ENCODE assay signal across 20 mouse cellular contexts in genomic region chr7:66962736-66963135, GRCm38 (mm10).
DNase-seq lines count a peak whose midpoint lies in the region; ATAC-seq and TF ChIP-seq lines count a peak whose summit lies in the region.
"Had no signal": no experiment of that assay in that cellular context is flagged by ENCODE, and none has a peak within 500 bp of the region (broad histone marks: within the 10 kb centered on the region; RNA-seq: fewer than 3 reads in every experiment).

No protein-coding gene starts in this region.

- H3K9me3 ChIP-seq in embryonic facial prominence, embryonic 14.5 days (ENCODE audit: control insufficient read depth, low read length): no peaks in the 10 kb centered on the region
- H3K9me3 ChIP-seq in embryonic facial prominence, embryonic 10.5 days: no peaks in the 10 kb centered on the region
- H3K9me3 ChIP-seq in kidney, embryonic 16.5 days (ENCODE audit: low read length): no peaks in the 10 kb centered on the region
- no peaks in the 10 kb centered on the region for H3K9me3 ChIP-seq in stomach, postnatal 0 days (ENCODE audit: control insufficient read depth, low read length)
- H3K9me3 ChIP-seq: midbrain, embryonic 15.5 days; neural tube, embryonic 12.5 days had no signal

- H3K4me3 ChIP-seq in embryonic facial prominence, embryonic 14.5 days (ENCODE audit: low read depth, low read length): no peak overlapping the region
- no peak overlapping the region for H3K4me3 ChIP-seq in embryonic facial prominence, embryonic 10.5 days
- H3K4me3 ChIP-seq in kidney, embryonic 16.5 days (ENCODE audit: low read length): no peak overlapping the region
- no peak overlapping the region for H3K4me3 ChIP-seq in stomach, postnatal 0 days (ENCODE audit: low read depth, low read length)
- H3K4me3 ChIP-seq: midbrain, embryonic 15.5 days; neural tube, embryonic 12.5 days had no signal

- H3K4me2 ChIP-seq in embryonic facial prominence, embryonic 14.5 days (ENCODE audit: low read depth, low read length): no peak overlapping the region
- H3K4me2 ChIP-seq in kidney, embryonic 16.5 days (replicated peaks; ENCODE audit: low read depth, low read length): no peak overlapping the region
- no peak overlapping the region for H3K4me2 ChIP-seq in stomach, postnatal 0 days (replicated peaks; ENCODE audit: low read depth)
- H3K4me2 ChIP-seq: liver, embryonic 11.5 days; midbrain, embryonic 15.5 days; neural tube, embryonic 12.5 days had no signal

- DNase-seq in embryonic facial prominence, embryonic 14.5 days (ENCODE audit: low spot score): peak; percentile 44
- no peak for DNase-seq in embryonic facial prominence, embryonic 10.5 days (ENCODE audit: low spot score)
- DNase-seq in kidney, postnatal 10 days: peak; percentile 13
- DNase-seq in adrenal gland, adult 8-10 months: peak; percentile 82
- DNase-seq in lung, postnatal 10 days: peak; percentile 60
- DNase-seq in stomach, postnatal 0 days (ENCODE audit: low spot score): no peak
- DNase-seq: cerebellum, adult 8-10 months; kidney, adult 2 months; kidney, postnatal 4 days; left cerebral cortex, postnatal 4 days; right cerebral cortex, postnatal 25 days had no signal

- no peak for TF ChIP-seq CTCF in stomach, postnatal 0 days (IDR thresholded peaks at IDR 0.05; ENCODE audit: low read depth)

- H3K27me3 ChIP-seq in embryonic facial prominence, embryonic 14.5 days (replicated peaks; ENCODE audit: control insufficient read depth, insufficient read depth, low read length): no peaks in the 10 kb centered on the region
- H3K27me3 ChIP-seq in embryonic facial prominence, embryonic 10.5 days (replicated peaks; ENCODE audit: low read depth, poor library complexity, severe bottlenecking): no peaks in the 10 kb centered on the region
- no peaks in the 10 kb centered on the region for H3K27me3 ChIP-seq in kidney, embryonic 16.5 days (ENCODE audit: insufficient read depth, low read length)
- no peaks in the 10 kb centered on the region for H3K27me3 ChIP-seq in stomach, postnatal 0 days (ENCODE audit: control insufficient read depth, insufficient read depth, low read length)
- H3K27me3 ChIP-seq: midbrain, embryonic 15.5 days; neural tube, embryonic 12.5 days had no signal

- no peak for ATAC-seq in embryonic facial prominence, embryonic 14.5 days (ENCODE audit: low read depth)
- ATAC-seq in kidney, embryonic 16.5 days (ENCODE audit: low FRiP score, low TSS enrichment): no peak
- ATAC-seq in megakaryocyte, adult 5-6 weeks (ENCODE audit: poor library complexity, severe bottlenecking): no peak
- ATAC-seq in stomach, postnatal 0 days (ENCODE audit: low FRiP score, low TSS enrichment): no peak
- ATAC-seq: activated CD4-positive, CD25-positive, alpha-beta regulatory T cell, adult 4 months; forebrain, embryonic 16.5 days; hindbrain, embryonic 16.5 days; midbrain, embryonic 15.5 days had no signal

- H3K9ac ChIP-seq in embryonic facial prominence, embryonic 14.5 days (ENCODE audit: low read depth, low read length): no peak overlapping the region
- no peak overlapping the region for H3K9ac ChIP-seq in kidney, embryonic 16.5 days (replicated peaks; ENCODE audit: low read length)
- H3K9ac ChIP-seq in stomach, postnatal 0 days (ENCODE audit: low read length): no peak overlapping the region
- H3K9ac ChIP-seq: midbrain, embryonic 15.5 days; neural tube, embryonic 12.5 days had no signal

- H3K36me3 ChIP-seq in embryonic facial prominence, embryonic 14.5 days (ENCODE audit: control insufficient read depth, insufficient read depth, low read length): no peaks in the 10 kb centered on the region
- no peaks in the 10 kb centered on the region for H3K36me3 ChIP-seq in embryonic facial prominence, embryonic 10.5 days (replicated peaks)
- H3K36me3 ChIP-seq in kidney, embryonic 16.5 days (ENCODE audit: insufficient read depth, low read length): no peaks in the 10 kb centered on the region
- no peaks in the 10 kb centered on the region for H3K36me3 ChIP-seq in stomach, postnatal 0 days (ENCODE audit: control insufficient read depth, insufficient read depth, low read length)
- H3K36me3 ChIP-seq: midbrain, embryonic 15.5 days; neural tube, embryonic 12.5 days had no signal

- no peak for TF ChIP-seq EP300 in stomach, postnatal 0 days (optimal IDR thresholded peaks at IDR 0.05)

- WGBS in embryonic facial prominence, embryonic 14.5 days: 60% methylated on average over 10 of the region's 10 CpGs
- 72% methylated on average over 10 of the region's 10 CpGs for WGBS in embryonic facial prominence, embryonic 10.5 days
- 77% methylated on average over 10 of the region's 10 CpGs for WGBS in kidney, embryonic 16.5 days
- WGBS in stomach, postnatal 0 days: 73% methylated on average over 10 of the region's 10 CpGs

- H3K27ac ChIP-seq in embryonic facial prominence, embryonic 14.5 days (replicated peaks; ENCODE audit: low read depth, low read length): no peak overlapping the region
- no peak overlapping the region for H3K27ac ChIP-seq in embryonic facial prominence, embryonic 10.5 days (replicated peaks)
- H3K27ac ChIP-seq in kidney, embryonic 16.5 days (ENCODE audit: low read length): no peak overlapping the region
- H3K27ac ChIP-seq in stomach, postnatal 0 days (replicated peaks): no peak overlapping the region
- H3K27ac ChIP-seq: macrophage; midbrain, embryonic 15.5 days; neural tube, embryonic 12.5 days had no signal

- H3K4me1 ChIP-seq in embryonic facial prominence, embryonic 14.5 days (ENCODE audit: control insufficient read depth, insufficient read depth, low read length): peaks cover 8% of the 10 kb centered on the region
- H3K4me1 ChIP-seq in embryonic facial prominence, embryonic 10.5 days: peaks cover 30% of the 10 kb centered on the region
- peaks cover 43% of the 10 kb centered on the region for H3K4me1 ChIP-seq in kidney, embryonic 16.5 days (ENCODE audit: insufficient read depth, low read length)
- H3K4me1 ChIP-seq in stomach, postnatal 0 days (replicated peaks; ENCODE audit: control insufficient read depth, insufficient read depth): 0 out of 2 replicates have a peak, but pooled peaks cover 3% of the 10 kb centered on the region

Comparison
In these comparisons a context has a peak if more than half of its experiments do, and no peak if none do; other contexts are left out.
1. DNase-seq: peak in embryonic facial prominence, embryonic 14.5 days (single experiment), kidney, postnatal 10 days (single experiment), adrenal gland, adult 8-10 months (single experiment) and lung, postnatal 10 days (single experiment); none in embryonic facial prominence, embryonic 10.5 days (single experiment) and stomach, postnatal 0 days (single experiment).